Mouse (Mus musculus) ES-E14 (cell line): ENCODE data around the gene Arhgap45.

ENCODE experiments used
- HCFC1 ChIP-seq: IDR thresholded peaks from 2 replicates; pipeline ENCODE4 v1.6.1; 2012; ENCODE audit warnings: low read length, inconsistent platforms, borderline replicate concordance; ENCODE audit not compliant: insufficient read depth
- MAFK ChIP-seq: IDR thresholded peaks from 2 replicates; pipeline ENCODE4 v1.6.1; 2014; ENCODE audit warnings: mild to moderate bottlenecking, low read depth, low read length, inconsistent platforms; ENCODE audit not compliant: insufficient read depth
- ZC3H11A ChIP-seq: IDR thresholded peaks from 2 replicates; pipeline ENCODE4 v1.6.1; 2012; ENCODE audit warnings: low read depth, mild to moderate bottlenecking, inconsistent platforms, low read length, borderline replicate concordance

- 0 out of 2 replicates have a peak, but pooled peaks have one; percentile 51 for TF ChIP-seq HCFC1
- no peak for TF ChIP-seq MAFK
- no peak for TF ChIP-seq ZC3H11A
Measured at GRCm38 (mm10) chr10:80052374-80052764, 35.9 kb downstream of the Arhgap45 start.
